Mouse (Mus musculus) heart, embryonic 15.5 days (tissue): Measurements from ENCODE around the gene Timp3. TPM values are rescaled to one million over a fixed set of nuclear protein-coding genes. Genes with fewer than 3 reads are reported as not detected.
A peak's percentile ranks its signal among the peaks of the same experiment; 100 is the strongest.

Source experiments
- ATAC-seq: fragments of 200-750 bp; cut with Nextera tagmentation; replicated peaks from 2 replicates; pipeline ENCODE4 v1.8.0; 2017; ENCODE audit warnings: low read depth, moderate TSS enrichment; ENCODE audit not compliant: insufficient number of reproducible peaks, insufficient read depth, low FRiP score
- H3K27ac ChIP-seq: fragments of 300-500 bp; sonication (generic); 2 replicates; pipeline ENCODE4 v1.5.1; 2015; ENCODE audit warnings: mild to moderate bottlenecking, inconsistent platforms
- H3K27me3 ChIP-seq: fragments of 300-500 bp; sonication (generic); 2 replicates; pipeline ENCODE4 v1.6.1; 2015; ENCODE audit warnings: inconsistent platforms
- H3K36me3 ChIP-seq: fragments of 300-500 bp; sonication (generic); 2 replicates; pipeline ENCODE4 v1.6.1; 2015; ENCODE audit warnings: mild to moderate bottlenecking, inconsistent platforms
- H3K4me1 ChIP-seq: fragments of 300-500 bp; sonication (generic); replicated peaks from 2 replicates; pipeline ENCODE4 v1.6.1; 2015; ENCODE audit warnings: inconsistent platforms
- H3K4me2 ChIP-seq: fragments of 300-500 bp; sonication (generic); 2 replicates; pipeline ENCODE4 v1.6.1; 2015; ENCODE audit warnings: inconsistent platforms, mild to moderate bottlenecking, moderate library complexity
- H3K4me3 ChIP-seq: fragments of 300-500 bp; sonication (generic); 2 replicates; pipeline ENCODE4 v1.5.1; 2015; ENCODE audit warnings: mild to moderate bottlenecking, inconsistent platforms
- H3K9ac ChIP-seq: fragments of 300-500 bp; sonication (generic); 2 replicates; pipeline ENCODE4 v1.6.1; 2015; ENCODE audit warnings: mild to moderate bottlenecking, inconsistent platforms
- H3K9me3 ChIP-seq: fragments of 300-500 bp; sonication (generic); replicated peaks from 2 replicates; pipeline ENCODE4 v1.6.1; 2016; ENCODE audit warnings: inconsistent platforms
- WGBS: fragments of 180-500 bp; shearing (Covaris S2); methylation state at CpG from one replicate; pipeline ENCODE4 v1.1.7; 2015; ENCODE audit warnings: mixed read lengths; 5-methylcytosine and 5-hydroxymethylcytosine counted together
- polyA plus RNA-seq: library from polyadenylated mRNA; unstranded; fragments of >200 nt; fragmentation: Nextera tagmentation; extraction: Ambion mirVana; gene quantifications from 2 replicates; pipeline ENCODE4 v1.2.1, GENCODE M21; 2015

Gene Timp3
- polyA plus RNA-seq, 1 experiment from 2014 or later: 78.8 TPM

GRCm38 (mm10) chr10:86298326-86298725 lies 1.8 kb upstream of the Timp3 start:
- WGBS: 65% methylated on average over 6 of the region's 6 CpGs
- no peak overlapping the region for H3K27ac ChIP-seq
- no peak overlapping the region for H3K9ac ChIP-seq
- no peak for ATAC-seq
- no peaks in the 10 kb centered on the region for H3K36me3 ChIP-seq
- H3K4me2 ChIP-seq: no peak overlapping the region
- no peaks in the 10 kb centered on the region for H3K9me3 ChIP-seq
- peaks cover 29% of the 10 kb centered on the region for H3K4me1 ChIP-seq
- no peak overlapping the region for H3K4me3 ChIP-seq
- no peaks in the 10 kb centered on the region; the same call in 1 of the 2 replicates for H3K27me3 ChIP-seq

- H3K9ac ChIP-seq: peak overlapping the region; percentile 81; the same call in 1 of the 2 replicates
- H3K9me3 ChIP-seq: no peaks in the 10 kb centered on the region
- ATAC-seq: no peak
- H3K4me1 ChIP-seq: peaks cover 41% of the 10 kb centered on the region
- H3K4me3 ChIP-seq: peak overlapping the region; percentile 69
- H3K4me2 ChIP-seq: peak overlapping the region; percentile 86
- no peaks in the 10 kb centered on the region for H3K36me3 ChIP-seq
- 45% methylated on average over 6 of the region's 6 CpGs for WGBS
- H3K27ac ChIP-seq: peak overlapping the region; percentile 89
- H3K27me3 ChIP-seq: no peaks in the 10 kb centered on the region
Observed at GRCm38 (mm10) chr10:86299795-86300194, 377 bp upstream of the Timp3 start.

- WGBS: 2% methylated on average over 10 of the region's 10 CpGs
- ATAC-seq: no peak
- Histone ChIP-seq H3K27me3 (no peaks in the 10 kb centered on the region), H3K36me3 (0 out of 2 replicates have a peak, but pooled peaks cover 5% of the 10 kb centered on the region), H3K9ac (peak overlapping the region; percentile 81), H3K4me2 (peak overlapping the region; percentile 86), H3K27ac (peak overlapping the region; percentile 89), H3K4me1 (peaks cover 36% of the 10 kb centered on the region), H3K4me3 (peak overlapping the region; percentile 69), H3K9me3 (no peaks in the 10 kb centered on the region)
Observed at GRCm38 (mm10) chr10:86301117-86301490, 932 bp downstream of the Timp3 start.

DNA sequence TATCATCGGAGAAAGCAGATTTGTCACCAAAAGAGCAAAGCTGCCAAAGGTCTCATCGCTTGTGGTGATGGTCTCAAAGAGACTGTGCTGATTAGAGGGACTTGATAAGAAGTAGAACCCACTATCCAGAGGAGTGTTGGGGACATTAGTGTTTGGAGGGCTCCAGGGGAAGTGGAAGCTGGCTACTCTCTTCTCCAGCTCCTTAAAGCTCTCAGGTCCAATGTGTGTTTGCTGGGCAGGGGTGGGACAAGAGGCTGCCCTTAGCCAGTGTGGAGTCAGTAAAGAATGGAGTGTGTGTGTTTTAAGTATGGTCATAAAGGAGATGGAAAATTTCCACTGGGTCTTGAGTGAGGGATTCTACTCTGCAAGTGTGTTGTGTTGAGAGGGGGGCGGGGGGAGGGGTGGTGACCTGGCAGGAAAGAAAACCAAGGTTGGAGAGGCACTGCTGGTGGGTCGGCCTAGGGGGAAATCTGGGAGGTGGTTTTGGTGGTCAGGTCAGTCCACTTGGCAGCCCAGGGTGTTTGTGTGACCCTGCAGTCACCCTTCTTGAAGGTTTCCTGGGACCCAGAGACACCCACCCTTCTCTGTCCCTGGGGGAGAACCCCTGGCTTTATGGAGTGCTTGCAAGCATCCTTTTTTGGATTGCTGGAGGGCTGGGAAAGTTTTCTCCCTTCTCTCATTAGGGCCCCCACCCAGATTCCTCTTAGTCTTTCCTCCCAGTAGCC lies 1.6 kb downstream of the Timp3 start:
- H3K9me3 ChIP-seq: no peaks in the 10 kb centered on the region
- peak overlapping the region; percentile 81 for H3K9ac ChIP-seq
- H3K36me3 ChIP-seq: peaks cover 10% of the 10 kb centered on the region; the same call in 1 of the 2 replicates
- no peak for ATAC-seq
- WGBS: 12% methylated on average over 4 of the region's 4 CpGs
- peak overlapping the region; percentile 69 for H3K4me3 ChIP-seq
- H3K27ac ChIP-seq: peak overlapping the region; percentile 89
- H3K4me2 ChIP-seq: peak overlapping the region; percentile 86
- H3K27me3 ChIP-seq: no peaks in the 10 kb centered on the region
- H3K4me1 ChIP-seq: peaks cover 38% of the 10 kb centered on the region

DNA sequence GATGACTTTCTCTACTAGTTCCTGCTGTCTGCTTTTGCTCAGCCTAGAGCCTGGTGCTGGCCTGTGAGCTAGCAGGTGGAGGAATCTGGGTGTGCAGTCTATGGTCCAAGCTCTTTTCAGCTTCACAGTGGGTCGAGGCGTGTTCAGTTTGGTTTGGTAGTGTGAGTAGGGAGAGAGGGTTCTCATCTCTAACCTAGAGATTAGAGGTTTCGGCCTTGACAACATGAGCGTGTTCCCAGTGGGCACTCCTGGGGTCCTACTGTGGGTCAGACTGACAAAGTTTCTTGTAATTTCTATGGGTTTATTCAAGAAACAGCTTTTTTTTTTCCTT lies 2.1 kb downstream of the Timp3 start:
- ATAC-seq: no peak
- Histone ChIP-seq H3K4me2 (peak overlapping the region; percentile 86), H3K4me1 (peaks cover 38% of the 10 kb centered on the region), H3K9ac (peak overlapping the region; percentile 81), H3K27ac (peak overlapping the region; percentile 89), H3K4me3 (peak overlapping the region; percentile 69), H3K36me3 (peaks cover 14% of the 10 kb centered on the region; the same call in 1 of the 2 replicates), H3K9me3 (no peaks in the 10 kb centered on the region), H3K27me3 (no peaks in the 10 kb centered on the region)
- 35% methylated on average over 4 of the region's 4 CpGs for WGBS

DNA sequence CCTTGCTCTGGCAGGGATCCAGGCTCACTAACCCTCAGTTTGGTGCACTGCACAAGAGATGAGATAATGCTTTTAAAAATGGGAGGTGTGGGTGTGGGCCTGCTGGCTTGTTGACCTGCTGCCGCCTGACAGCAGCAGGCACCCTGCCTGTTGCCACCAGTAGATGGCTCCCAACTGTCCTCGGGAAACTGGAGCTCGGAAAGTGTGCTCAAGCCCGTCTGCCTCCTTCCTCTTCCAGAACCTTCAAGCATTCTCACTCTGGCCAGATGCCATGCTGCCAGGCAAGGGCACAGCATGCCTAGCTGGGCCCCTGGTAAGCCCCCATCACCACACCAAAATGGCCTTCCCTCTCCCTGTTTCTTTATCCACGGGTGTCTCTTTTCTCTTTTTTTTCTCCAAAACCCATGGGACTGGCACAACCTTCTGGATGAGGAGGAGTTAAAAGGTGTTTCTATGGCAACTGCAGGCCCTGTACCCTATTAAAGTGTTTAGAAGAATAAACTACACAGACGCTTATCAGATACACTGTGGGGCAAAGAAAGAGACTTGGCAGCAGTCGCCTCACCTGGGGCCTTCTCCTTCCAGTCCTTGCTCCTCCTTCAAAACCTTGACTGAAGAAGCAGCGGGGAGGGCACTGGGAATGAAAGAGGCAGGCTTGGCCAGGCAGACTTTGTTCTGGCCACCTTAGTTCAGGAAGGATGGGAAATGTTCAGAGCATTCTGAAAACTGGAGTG lies 2.8 kb downstream of the Timp3 start:
- peak; percentile 56 for ATAC-seq
- Histone ChIP-seq H3K9me3 (no peaks in the 10 kb centered on the region), H3K9ac (peak overlapping the region; percentile 81; the same call in 1 of the 2 replicates), H3K36me3 (peaks cover 14% of the 10 kb centered on the region; the same call in 1 of the 2 replicates), H3K4me2 (peak overlapping the region; percentile 86), H3K27ac (peak overlapping the region; percentile 89), H3K27me3 (no peaks in the 10 kb centered on the region), H3K4me1 (peaks cover 38% of the 10 kb centered on the region), H3K4me3 (peak overlapping the region; percentile 69)
- 22% methylated on average over 8 of the region's 8 CpGs for WGBS

DNA sequence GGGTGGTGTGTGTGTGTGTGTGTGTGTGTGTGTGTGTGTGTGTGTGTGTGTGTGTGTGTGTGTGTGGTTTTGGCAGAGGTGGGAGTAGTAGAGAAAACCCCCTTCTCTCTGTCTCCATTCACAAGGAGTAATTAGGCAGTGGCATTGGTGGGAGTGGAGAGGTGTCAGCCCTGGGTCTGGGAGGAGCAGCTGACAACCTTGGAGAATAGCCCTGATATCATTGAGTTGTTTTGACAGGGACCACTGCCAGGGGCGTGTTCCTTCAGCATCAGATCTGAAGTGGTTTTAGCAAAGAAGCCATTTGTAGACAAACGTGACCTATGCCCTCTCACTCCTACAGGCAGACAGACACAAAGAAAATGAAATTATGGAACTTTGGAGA lies 3.3 kb downstream of the Timp3 start:
- Histone ChIP-seq H3K27me3 (no peaks in the 10 kb centered on the region), H3K9me3 (no peaks in the 10 kb centered on the region), H3K4me3 (peak overlapping the region; percentile 69), H3K9ac (no peak overlapping the region), H3K4me1 (peaks cover 38% of the 10 kb centered on the region), H3K27ac (peak overlapping the region; percentile 89; the same call in 1 of the 2 replicates), H3K4me2 (peak overlapping the region; percentile 86), H3K36me3 (peaks cover 14% of the 10 kb centered on the region; the same call in 1 of the 2 replicates)
- no peak for ATAC-seq
- WGBS: 51% methylated on average over 2 of the region's 2 CpGs

GRCm38 (mm10) chr10:86304583-86304982 lies 4.4 kb downstream of the Timp3 start:
- H3K27ac ChIP-seq: no peak overlapping the region
- peaks cover 36% of the 10 kb centered on the region for H3K4me1 ChIP-seq
- H3K9ac ChIP-seq: no peak overlapping the region
- no peak for ATAC-seq
- 25% methylated on average over 2 of the region's 2 CpGs for WGBS
- H3K4me3 ChIP-seq: no peak overlapping the region
- H3K4me2 ChIP-seq: no peak overlapping the region
- peaks cover 14% of the 10 kb centered on the region; the same call in 1 of the 2 replicates for H3K36me3 ChIP-seq
- no peaks in the 10 kb centered on the region for H3K9me3 ChIP-seq
- no peaks in the 10 kb centered on the region for H3K27me3 ChIP-seq

DNA sequence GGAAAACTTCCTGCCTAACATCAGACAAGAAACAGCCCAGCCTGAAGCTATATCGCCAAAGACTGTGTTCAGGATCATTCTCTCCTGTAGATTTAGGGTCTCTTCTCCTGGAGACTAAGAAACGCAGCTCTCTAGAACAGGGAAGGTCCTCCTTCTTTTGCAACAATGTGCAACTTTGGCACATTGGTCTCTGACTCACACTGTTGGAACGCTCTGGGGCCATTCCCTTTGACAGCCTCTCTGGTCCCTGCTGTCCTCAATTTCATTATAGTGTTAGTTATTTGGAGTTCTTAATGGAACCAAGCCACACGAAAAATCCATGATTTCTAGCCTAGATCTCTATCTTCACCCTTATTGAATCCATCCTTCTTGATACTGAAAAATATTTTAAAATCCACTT lies 7.1 kb downstream of the Timp3 start:
- H3K27me3 ChIP-seq: no peaks in the 10 kb centered on the region
- no peak overlapping the region for H3K4me2 ChIP-seq
- no peak for ATAC-seq
- peaks cover 14% of the 10 kb centered on the region; the same call in 1 of the 2 replicates for H3K36me3 ChIP-seq
- H3K9ac ChIP-seq: no peak overlapping the region
- no peak overlapping the region for H3K27ac ChIP-seq
- no peaks in the 10 kb centered on the region for H3K9me3 ChIP-seq
- H3K4me3 ChIP-seq: no peak overlapping the region
- WGBS: 79% methylated on average over 4 of the region's 4 CpGs
- H3K4me1 ChIP-seq: peaks cover 32% of the 10 kb centered on the region

DNA sequence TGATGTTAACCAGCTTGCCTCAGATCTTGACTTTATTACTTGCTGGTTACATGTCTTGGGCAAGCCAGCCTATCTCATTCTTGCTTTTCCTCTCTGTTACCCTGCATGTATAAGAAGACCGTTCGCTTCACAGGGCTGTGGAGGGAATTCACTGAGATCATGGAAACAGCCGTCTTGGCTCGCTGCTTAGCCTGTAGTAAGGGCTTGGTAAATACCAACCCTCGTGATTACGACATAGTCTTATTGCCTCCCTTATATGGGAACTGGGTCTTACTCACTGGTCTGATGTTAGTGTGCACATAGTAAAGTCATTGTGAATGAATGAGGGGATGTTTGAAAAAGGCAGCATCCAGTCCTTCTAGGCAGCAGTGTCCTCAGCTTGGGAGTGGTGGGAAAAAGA lies 10.4 kb downstream of the Timp3 start:
- H3K36me3 ChIP-seq: peaks cover 14% of the 10 kb centered on the region; the same call in 1 of the 2 replicates
- H3K4me1 ChIP-seq: peaks cover 37% of the 10 kb centered on the region
- no peak overlapping the region for H3K4me3 ChIP-seq
- no peak overlapping the region for H3K9ac ChIP-seq
- H3K9me3 ChIP-seq: no peaks in the 10 kb centered on the region
- ATAC-seq: 0 out of 2 replicates have a peak, but pooled peaks have one; percentile 65
- no peaks in the 10 kb centered on the region for H3K27me3 ChIP-seq
- H3K4me2 ChIP-seq: no peak overlapping the region
- 30% methylated on average over 6 of the region's 6 CpGs for WGBS
- H3K27ac ChIP-seq: peak overlapping the region; percentile 47

- H3K36me3 ChIP-seq: no peaks in the 10 kb centered on the region
- H3K27me3 ChIP-seq: no peaks in the 10 kb centered on the region
- no peak for ATAC-seq
- no peak overlapping the region for H3K9ac ChIP-seq
- 71% methylated on average over 3 of the region's 3 CpGs for WGBS
- H3K4me1 ChIP-seq: peaks cover 52% of the 10 kb centered on the region
- no peak overlapping the region for H3K4me2 ChIP-seq
- H3K27ac ChIP-seq: peak overlapping the region; percentile 72
- no peak overlapping the region for H3K4me3 ChIP-seq
- H3K9me3 ChIP-seq: no peaks in the 10 kb centered on the region
Observed at GRCm38 (mm10) chr10:86312976-86313375, 12.8 kb downstream of the Timp3 start.
